Mouse (Mus musculus): ENCODE data around the gene Lpcat1.

Gene Lpcat1

GRCm38 (mm10) chr13:73467034-73467420 lies at the start of gene Lpcat1:
Gene Lpcat1, plus strand, starts transcription at chr13:73467197.
- DNase-seq (ENCODE audit: low spot score in 2 of 2) = peak; percentile 86 to 90

- DNase-seq (ENCODE audit: low spot score in 2 of 2) = no peak
These were observed 49.3 kb upstream of the Lpcat1 start for GRCm38 (mm10) chr13:73417478-73418220.

- no peak for DNase-seq (ENCODE audit: low spot score in 2 of 2)
These were observed 48.7 kb upstream of the Lpcat1 start for GRCm38 (mm10) chr13:73418297-73418696.

GRCm38 (mm10) chr13:73419244-73419643 lies 47.8 kb upstream of the Lpcat1 start:
- no peak for DNase-seq (ENCODE audit: low spot score in 2 of 2)

DNA sequence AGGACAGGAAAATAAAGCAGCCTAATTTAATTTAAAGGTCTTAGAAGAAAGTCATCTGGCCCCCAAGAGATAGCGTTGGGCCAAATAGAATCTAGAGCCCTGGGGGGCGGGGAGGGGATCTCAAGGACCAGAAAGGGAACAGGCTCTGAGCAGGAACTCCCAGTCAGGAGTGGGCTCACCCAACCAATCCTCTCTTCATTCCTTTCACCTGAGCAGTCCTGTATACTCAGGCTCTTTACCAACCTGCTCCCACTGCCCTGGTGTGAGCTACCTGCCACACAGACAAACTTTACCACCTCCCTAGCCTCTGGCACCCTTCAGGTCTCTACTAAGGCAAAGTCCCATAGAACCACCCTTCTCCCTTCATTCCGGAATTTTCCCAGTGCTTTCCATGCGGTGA lies 44.0 kb upstream of the Lpcat1 start:
- DNase-seq (ENCODE audit: low spot score in 2 of 2) = no peak

GRCm38 (mm10) chr13:73425035-73425434 lies 42.0 kb upstream of the Lpcat1 start:
- DNase-seq (ENCODE audit: low spot score in 2 of 2) = no peak

- peak in 1 of 2 experiments; percentile 52 for DNase-seq (ENCODE audit: low spot score in 2 of 2)
These were observed 41.0 kb upstream of the Lpcat1 start for GRCm38 (mm10) chr13:73425839-73426490.

DNA sequence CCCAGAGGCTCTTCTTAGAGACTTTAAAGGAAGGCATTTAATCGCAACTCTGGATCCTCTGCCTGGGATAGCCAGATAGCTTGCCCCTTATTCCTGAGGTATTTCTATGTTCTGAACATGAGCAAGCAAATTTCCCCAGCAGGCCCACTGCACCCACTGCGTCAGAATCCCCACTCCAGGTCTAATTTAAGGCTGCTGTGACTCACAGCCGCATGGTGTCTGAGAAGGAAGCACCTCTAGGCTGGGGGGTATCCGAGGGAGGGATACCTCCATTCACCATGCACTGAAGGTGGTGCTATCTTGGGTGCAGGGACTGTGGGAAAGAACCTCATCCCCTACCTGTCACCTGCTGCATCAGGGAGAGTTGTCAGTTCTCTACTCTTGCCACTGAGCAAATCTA lies 40.4 kb upstream of the Lpcat1 start:
- no peak for DNase-seq (ENCODE audit: low spot score in 2 of 2)

DNA sequence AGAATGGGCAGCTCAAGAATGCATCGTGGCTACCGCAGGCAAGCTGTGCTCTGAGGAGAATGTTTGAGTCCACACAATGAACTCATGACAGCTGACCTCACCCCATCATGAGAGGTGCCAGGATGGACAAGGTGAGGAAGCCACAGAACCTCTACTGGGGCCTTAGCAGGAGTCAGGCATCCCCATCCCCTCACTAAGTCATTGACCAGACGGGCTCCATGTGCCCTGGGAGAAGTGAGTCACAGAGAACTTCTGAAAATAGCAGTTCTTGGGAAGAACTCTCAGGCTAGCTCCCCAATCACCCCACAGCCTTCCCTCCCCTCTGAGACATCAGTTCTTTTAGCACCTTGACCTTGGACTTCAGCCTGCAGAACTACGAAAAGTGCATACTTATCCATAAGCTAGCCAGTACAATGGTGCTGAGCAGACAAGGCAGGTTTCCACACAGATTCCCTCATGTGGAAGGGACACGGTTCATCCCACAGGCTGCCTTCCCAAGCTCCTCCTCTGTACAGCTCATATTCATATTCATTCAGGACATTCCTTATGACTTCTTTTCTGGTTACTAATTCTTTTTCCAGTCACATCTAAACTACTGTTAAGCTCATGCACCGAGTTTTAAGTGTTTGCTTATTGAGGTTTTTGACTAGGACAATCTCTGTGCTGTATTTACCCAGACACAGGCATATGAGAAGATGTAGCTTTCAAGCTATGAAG lies 37.2 kb upstream of the Lpcat1 start:
- DNase-seq (ENCODE audit: low spot score in 2 of 2) = no peak

- no peak for DNase-seq (ENCODE audit: low spot score in 2 of 2)
These were observed 34.4 kb upstream of the Lpcat1 start for GRCm38 (mm10) chr13:73432466-73433149.

DNA sequence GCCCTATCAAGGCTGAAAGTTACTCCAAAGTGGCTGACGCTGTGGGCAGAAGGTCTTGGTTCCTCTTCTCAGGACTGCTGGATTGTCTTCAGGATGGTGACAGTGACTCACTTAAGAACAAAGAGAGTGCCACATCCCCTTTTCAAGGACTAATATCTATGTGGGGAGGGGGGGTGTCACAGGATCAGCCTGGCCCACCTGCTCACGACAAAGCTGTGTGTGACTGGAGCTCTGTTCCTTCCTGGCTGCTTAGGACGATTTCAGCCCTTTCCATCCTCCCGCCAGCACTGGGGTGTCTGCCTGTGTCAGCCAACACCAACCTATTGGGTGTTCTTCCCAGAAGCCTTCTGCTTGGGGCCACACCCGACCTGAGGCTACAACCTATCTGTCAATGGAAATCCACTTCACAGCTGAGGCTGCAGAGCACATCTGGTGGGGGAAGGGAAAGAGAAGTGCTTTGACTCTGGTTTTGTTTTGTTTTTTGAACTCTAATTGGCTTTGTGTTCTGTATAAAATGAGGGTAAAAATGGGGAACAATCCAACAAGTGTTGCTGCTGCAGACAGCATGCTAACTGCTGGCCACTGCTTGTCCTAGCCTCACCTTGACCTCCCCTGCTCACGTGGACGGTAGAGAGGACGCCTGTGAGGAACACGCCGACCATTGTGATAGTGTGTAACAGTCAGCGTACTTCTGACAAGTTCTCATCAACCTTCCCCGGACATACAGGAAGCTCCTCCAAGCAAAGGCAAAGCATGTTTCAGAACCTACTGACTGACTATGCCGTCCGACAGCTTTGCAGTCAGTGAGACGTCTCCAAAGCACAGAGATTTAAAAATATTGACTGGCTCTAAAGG lies 33.1 kb upstream of the Lpcat1 start:
- no peak for DNase-seq (ENCODE audit: low spot score in 2 of 2)

DNA sequence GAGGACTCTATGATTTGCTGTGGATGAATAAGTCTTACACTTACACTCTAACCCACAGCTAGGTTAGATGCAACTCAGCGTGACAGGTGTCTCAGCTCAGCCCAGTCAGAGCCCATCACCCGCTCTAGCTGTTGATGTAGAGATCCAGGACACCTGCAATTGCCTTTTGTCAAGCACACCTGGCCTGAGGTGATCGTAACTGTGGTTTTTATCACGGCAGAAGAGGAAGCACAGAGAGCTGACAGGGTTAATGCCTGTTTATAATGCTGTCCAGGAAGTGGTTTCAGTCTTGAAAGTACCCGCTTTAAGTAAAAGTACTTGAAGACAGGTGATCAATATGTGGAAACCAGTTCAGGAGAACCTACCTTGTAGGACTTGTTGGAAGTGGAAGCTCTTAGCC lies 32.3 kb upstream of the Lpcat1 start:
- no peak for DNase-seq (ENCODE audit: low spot score in 2 of 2)

DNA sequence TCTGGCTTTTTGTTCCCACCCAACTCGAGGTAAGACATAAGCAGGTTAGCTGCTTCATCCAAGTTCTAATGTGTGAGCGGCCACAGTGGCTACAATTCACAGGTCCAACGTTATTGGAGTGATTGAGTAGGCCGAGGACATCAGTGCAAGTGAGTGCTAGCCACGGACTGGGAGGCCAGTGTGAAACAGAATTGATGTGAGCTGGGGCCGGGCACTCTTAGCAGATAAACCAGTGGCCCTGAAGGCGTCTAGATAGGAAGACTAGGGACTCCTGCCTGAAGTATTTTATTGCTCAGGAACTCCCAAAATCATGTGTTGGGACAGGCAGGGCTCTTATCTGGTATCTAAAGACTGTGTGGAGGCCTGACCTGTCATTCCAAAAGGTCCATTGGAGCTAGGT lies 31.3 kb upstream of the Lpcat1 start:
- DNase-seq (ENCODE audit: low spot score in 2 of 2) = no peak

DNA sequence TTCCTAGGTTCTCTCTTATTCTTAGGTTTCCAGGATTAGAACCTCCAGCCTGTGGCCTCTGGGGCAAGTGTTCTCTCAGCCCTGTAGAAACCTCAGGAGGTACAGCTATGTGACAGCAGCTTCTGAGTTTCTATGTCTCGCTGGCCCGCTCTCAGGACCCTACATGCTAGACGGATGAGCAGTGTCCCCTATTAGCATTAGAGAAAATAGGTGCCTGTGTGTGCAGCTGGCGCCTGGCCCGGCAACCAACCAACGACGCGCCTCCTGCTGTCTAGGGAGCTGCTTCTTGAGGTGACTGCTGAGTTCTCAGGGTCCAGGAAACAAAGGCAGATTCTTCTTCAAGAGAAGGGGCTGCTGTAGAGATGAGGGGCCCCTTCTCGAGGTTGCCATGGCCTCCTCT lies 27.9 kb upstream of the Lpcat1 start:
- no peak for DNase-seq (ENCODE audit: low spot score in 2 of 2)

GRCm38 (mm10) chr13:73441032-73441431 lies 26.0 kb upstream of the Lpcat1 start:
- peak; percentile 33 to 67 for DNase-seq (ENCODE audit: low spot score in 2 of 2)

DNA sequence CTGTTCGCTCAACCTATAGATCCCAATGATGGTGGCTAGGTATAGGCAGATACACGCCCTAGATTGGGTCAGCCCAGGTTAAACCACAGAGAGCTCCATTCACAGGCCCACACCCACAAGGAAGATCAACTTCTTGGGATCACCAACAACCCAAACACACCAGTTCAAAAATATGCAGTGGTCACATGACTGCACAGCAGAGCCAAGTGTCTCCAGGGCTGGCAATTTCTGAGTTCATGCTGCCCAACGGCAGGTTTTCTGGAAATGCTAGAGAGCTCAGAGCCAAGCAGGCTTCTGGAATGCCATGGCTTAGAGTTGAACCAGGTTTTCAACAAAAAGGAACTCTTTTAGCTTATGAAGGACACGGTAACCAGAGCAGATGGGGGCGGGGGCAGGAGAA lies 25.3 kb upstream of the Lpcat1 start:
- no peak for DNase-seq (ENCODE audit: low spot score in 2 of 2)

GRCm38 (mm10) chr13:73442431-73442830 lies 24.6 kb upstream of the Lpcat1 start:
- peak; percentile 40 to 70 for DNase-seq (ENCODE audit: low spot score in 2 of 2)

- DNase-seq (ENCODE audit: low spot score in 2 of 2) = no peak
These were observed 23.7 kb upstream of the Lpcat1 start for GRCm38 (mm10) chr13:73443093-73443821.

- DNase-seq (ENCODE audit: low spot score in 2 of 2) = peak; percentile 51 to 73
These were observed 21.9 kb upstream of the Lpcat1 start for GRCm38 (mm10) chr13:73445087-73445486.

- no peak for DNase-seq (ENCODE audit: low spot score in 2 of 2)
These were observed 20.9 kb upstream of the Lpcat1 start for GRCm38 (mm10) chr13:73446076-73446475.

GRCm38 (mm10) chr13:73446494-73446893 lies 20.5 kb upstream of the Lpcat1 start:
- DNase-seq (ENCODE audit: low spot score in 2 of 2) = no peak
